9 mouse cellular contexts compared by ENCODE assay signal in genomic region chr10:81494260-81495041, GRCm38 (mm10). TPM values are rescaled to one million over a fixed set of nuclear protein-coding genes. Genes with fewer than 3 reads are reported as not detected.
DNase-seq lines count a peak whose midpoint lies in the region; ATAC-seq and TF ChIP-seq lines count a peak whose summit lies in the region.
"Had no signal": no experiment of that assay in that cellular context is flagged by ENCODE, and none has a peak within 500 bp of the region (broad histone marks: within the 10 kb centered on the region; RNA-seq: fewer than 3 reads in every experiment).

No protein-coding gene starts in this region.

- peaks cover 10% of the 10 kb centered on the region; the same call in 1 of the 2 replicates for H3K4me1 ChIP-seq in kidney, postnatal 0 days (replicated peaks; ENCODE audit: insufficient read depth, low read length)
- H3K4me1 ChIP-seq in liver, embryonic 12.5 days: peaks cover 52% of the 10 kb centered on the region
- peaks cover 30% of the 10 kb centered on the region for H3K4me1 ChIP-seq in neural tube, embryonic 15.5 days

- H3K36me3 ChIP-seq in kidney, postnatal 0 days (ENCODE audit: insufficient read depth, low read length): peaks cover 30% of the 10 kb centered on the region
- peaks cover 53% of the 10 kb centered on the region for H3K36me3 ChIP-seq in liver, embryonic 12.5 days
- H3K36me3 ChIP-seq in neural tube, embryonic 15.5 days: peaks cover 39% of the 10 kb centered on the region

- no peak overlapping the region for H3K4me3 ChIP-seq in kidney, postnatal 0 days (replicated peaks; ENCODE audit: low read depth, low read length)
- H3K4me3 ChIP-seq in liver, embryonic 12.5 days: peak overlapping the region; percentile 73
- H3K4me3 ChIP-seq in neural tube, embryonic 15.5 days (replicated peaks): peak overlapping the region; percentile 74

- no peaks in the 10 kb centered on the region for H3K9me3 ChIP-seq in kidney, postnatal 0 days (replicated peaks; ENCODE audit: low read length)
- no peaks in the 10 kb centered on the region for H3K9me3 ChIP-seq in liver, embryonic 12.5 days (replicated peaks)
- no peaks in the 10 kb centered on the region for H3K9me3 ChIP-seq in neural tube, embryonic 15.5 days (replicated peaks)

- no peak for ATAC-seq in kidney, postnatal 0 days (replicated peaks; ENCODE audit: low FRiP score, low read depth)
- ATAC-seq in liver, embryonic 12.5 days: no peak
- no peak for ATAC-seq in neural tube, embryonic 15.5 days (ENCODE audit: low FRiP score)
- ATAC-seq in CD4-positive, CD25-positive, alpha-beta regulatory T cell, adult 4 months: no peak

- 73% methylated on average over 11 of the region's 11 CpGs for WGBS in kidney, postnatal 0 days
- 60% methylated on average over 11 of the region's 11 CpGs for WGBS in liver, embryonic 12.5 days (ENCODE audit: insufficient replicate concordance)
- WGBS in neural tube, embryonic 15.5 days: 84% methylated on average over 11 of the region's 11 CpGs

- no peak overlapping the region for H3K9ac ChIP-seq in kidney, postnatal 0 days (ENCODE audit: low read depth, low read length)
- H3K9ac ChIP-seq in liver, embryonic 12.5 days: peak overlapping the region; percentile 80
- peak overlapping the region; percentile 84 for H3K9ac ChIP-seq in neural tube, embryonic 15.5 days (replicated peaks)

- no peak for TF ChIP-seq CTCF in kidney, postnatal 0 days (IDR thresholded peaks at IDR 0.05; ENCODE audit: low read depth)

- no peak overlapping the region for H3K27ac ChIP-seq in kidney, postnatal 0 days
- no peak overlapping the region; the same call in none of the 2 replicates for H3K27ac ChIP-seq in liver, embryonic 12.5 days
- H3K27ac ChIP-seq in neural tube, embryonic 15.5 days (replicated peaks): no peak overlapping the region

- DNase-seq in kidney, postnatal 0 days (ENCODE audit: low spot score): no peak
- DNase-seq in kidney, adult 9 months: no peak
- DNase-seq in fat pad, adult 2 months (ENCODE audit: extremely low read depth, low read depth, low spot score): peak; percentile 42
- DNase-seq in urinary bladder, adult 18-20 months (ENCODE audit: low spot score in 2 of 2): no peak
- no peak for DNase-seq in thymus, postnatal 14 days
- DNase-seq: adrenal gland, adult 8-10 months had no signal

- peak overlapping the region; percentile 93; the same call in 1 of the 2 replicates for H3K4me2 ChIP-seq in kidney, postnatal 0 days (ENCODE audit: low read length)
- H3K4me2 ChIP-seq in liver, embryonic 12.5 days: peak overlapping the region; percentile 96
- peak overlapping the region; percentile 97 for H3K4me2 ChIP-seq in neural tube, embryonic 15.5 days

- H3K27me3 ChIP-seq in kidney, postnatal 0 days (ENCODE audit: insufficient read depth, low read length): no peaks in the 10 kb centered on the region
- H3K27me3 ChIP-seq in liver, embryonic 12.5 days (replicated peaks): no peaks in the 10 kb centered on the region
- H3K27me3 ChIP-seq in neural tube, embryonic 15.5 days (replicated peaks): no peaks in the 10 kb centered on the region

RNA-seq across cellular contexts. Expression of gene Ncln, which starts 1.7 kb away (rescaled TPM):
- polyA plus RNA-seq in kidney, postnatal 0 days (2015; fragmentation: Nextera tagmentation; extraction: Ambion mirVana): 56.1 and 63.3 TPM in 2 replicates
- polyA plus RNA-seq in liver, embryonic 12.5 days (2016; fragmentation: Nextera tagmentation; extraction: Ambion mirVana): 59.9 and 62.7 TPM in 2 replicates
- 68.5 and 70.3 TPM in 2 replicates for polyA plus RNA-seq in neural tube, embryonic 15.5 days (2015; fragmentation: Nextera tagmentation; extraction: Ambion mirVana)
- polyA plus RNA-seq in CD4-positive, CD25-positive, alpha-beta regulatory T cell, adult 4 months (2017; shearing (Covaris generic)): 10 to 100 TPM; 41.9 to 63.2 TPM

RNA-seq across cellular contexts. Expression of gene S1pr4, which starts 5.5 kb away (rescaled TPM):
- polyA plus RNA-seq in kidney, postnatal 0 days (2015; fragmentation: Nextera tagmentation; extraction: Ambion mirVana): 1.7 and 1.8 TPM in 2 replicates
- 3.1 and 3.3 TPM in 2 replicates for polyA plus RNA-seq in liver, embryonic 12.5 days (2016; fragmentation: Nextera tagmentation; extraction: Ambion mirVana)
- 0.69 and 2.1 TPM in 2 replicates for polyA plus RNA-seq in neural tube, embryonic 15.5 days (2015; fragmentation: Nextera tagmentation; extraction: Ambion mirVana)
- 10 to 100 TPM; 53.2 to 76.8 TPM for polyA plus RNA-seq in CD4-positive, CD25-positive, alpha-beta regulatory T cell, adult 4 months (2017; shearing (Covaris generic))

RNA-seq across cellular contexts. Expression of gene Celf5, which starts 11.9 kb away (rescaled TPM):
- polyA plus RNA-seq in kidney, postnatal 0 days (2015; fragmentation: Nextera tagmentation; extraction: Ambion mirVana): 0.30 and 0.47 TPM in 2 replicates
- 0.05 and 0.06 TPM in 2 replicates for polyA plus RNA-seq in liver, embryonic 12.5 days (2016; fragmentation: Nextera tagmentation; extraction: Ambion mirVana)
- polyA plus RNA-seq in neural tube, embryonic 15.5 days (2015; fragmentation: Nextera tagmentation; extraction: Ambion mirVana): 54.8 and 62.5 TPM in 2 replicates
- 1 to 10 TPM in 1 of 2 experiments, under 1 TPM in 1; 0.53 to 1.1 TPM for polyA plus RNA-seq in CD4-positive, CD25-positive, alpha-beta regulatory T cell, adult 4 months (2017; shearing (Covaris generic))

RNA-seq across cellular contexts. Expression of gene Gna15, which starts 29.6 kb away (rescaled TPM):
- polyA plus RNA-seq in kidney, postnatal 0 days (2015; fragmentation: Nextera tagmentation; extraction: Ambion mirVana): 0.80 and 0.92 TPM in 2 replicates
- polyA plus RNA-seq in liver, embryonic 12.5 days (2016; fragmentation: Nextera tagmentation; extraction: Ambion mirVana): 7.0 and 7.3 TPM in 2 replicates
- 1.7 and 2.6 TPM in 2 replicates for polyA plus RNA-seq in neural tube, embryonic 15.5 days (2015; fragmentation: Nextera tagmentation; extraction: Ambion mirVana)
- polyA plus RNA-seq in CD4-positive, CD25-positive, alpha-beta regulatory T cell, adult 4 months (2017; shearing (Covaris generic)): 10 to 100 TPM; 28.5 to 31.9 TPM

RNA-seq across cellular contexts. Expression of gene Nfic, which starts 39.0 kb away (rescaled TPM):
- polyA plus RNA-seq in kidney, postnatal 0 days (2015; fragmentation: Nextera tagmentation; extraction: Ambion mirVana): 62.3 and 72.5 TPM in 2 replicates
- 10.1 and 10.2 TPM in 2 replicates for polyA plus RNA-seq in liver, embryonic 12.5 days (2016; fragmentation: Nextera tagmentation; extraction: Ambion mirVana)
- polyA plus RNA-seq in neural tube, embryonic 15.5 days (2015; fragmentation: Nextera tagmentation; extraction: Ambion mirVana): 35.0 and 35.8 TPM in 2 replicates
- polyA plus RNA-seq in CD4-positive, CD25-positive, alpha-beta regulatory T cell, adult 4 months (2017; shearing (Covaris generic)): 10 to 100 TPM; 14.2 to 19.2 TPM

Comparison
In these comparisons a context has a peak if more than half of its experiments do, and no peak if none do; other contexts are left out.
1. RNA of gene S1pr4, which starts 5.5 kb away (polyA plus RNA-seq): 53.2 to 76.8 TPM in CD4-positive, CD25-positive, alpha-beta regulatory T cell, adult 4 months; 3.1 to 3.3 TPM in liver, embryonic 12.5 days, 1.7 to 1.8 TPM in kidney, postnatal 0 days and 0.69 to 2.1 TPM in neural tube, embryonic 15.5 days; every median in the first group is over 10 times any median in the second.
2. RNA of gene Celf5, which starts 11.9 kb away (polyA plus RNA-seq): 54.8 to 62.5 TPM in neural tube, embryonic 15.5 days; 0.53 to 1.1 TPM in CD4-positive, CD25-positive, alpha-beta regulatory T cell, adult 4 months, 0.30 to 0.47 TPM in kidney, postnatal 0 days and 0.05 to 0.06 TPM in liver, embryonic 12.5 days; every median in the first group is over 10 times any median in the second.
3. Peak in every context shown above with its lines, with median percentiles within 50 percentile points of each other: H3K4me2 ChIP-seq.